Mouse (Mus musculus) lung, adult 10 weeks (tissue): Measurements from ENCODE around the gene Atad2b. TPM values are rescaled to one million over a fixed set of nuclear protein-coding genes. Genes with fewer than 3 reads are reported as not detected.

ENCODE experiments used
- polyA plus RNA-seq: library from polyadenylated mRNA; stranded (reverse); fragments of 350-450 nt; fragmentation: Illumina TruSeq; extraction: RNeasy Lipid Tissue Mini Kit (QIAGEN cat#74804); gene quantifications from one replicate; pipeline ENCODE4 v1.2.3, GENCODE M21; 2014; ENCODE audit warnings: low read depth, low replicate concordance; ENCODE audit not compliant: insufficient read depth

Gene Atad2b
- polyA plus RNA-seq = 3.2 TPM

GRCm38 (mm10) chr12:4916994-4917804 lies at the start of gene Atad2b:
TSS of gene Atad2b (plus strand) at chr12:4917353.

GRCm38 (mm10) chr12:4874161-4874927 lies 42.8 kb upstream of the Atad2b start, which contains the start of gene Mfsd2b:
TSS of gene Mfsd2b (minus strand) at chr12:4874359.

GRCm38 (mm10) chr12:4906951-4907906 lies 9.9 kb upstream of the Atad2b start, which contains the start of gene Ubxn2a:
TSS of gene Ubxn2a (minus strand) at chr12:4907705.

Other genes starting within 250 kb of the Atad2b start
- not detected for gene Fam228a, start 178.9 kb upstream of the Atad2b start, polyA plus RNA-seq
- 0.40 TPM for gene Pfn4, start 148.3 kb upstream of the Atad2b start, polyA plus RNA-seq
- gene Fam228b, start 148.1 kb upstream of the Atad2b start, polyA plus RNA-seq = 0.46 TPM
- gene Sf3b6, start 99.8 kb upstream of the Atad2b start, polyA plus RNA-seq = 113 TPM
- gene Fkbp1b, start 75.8 kb upstream of the Atad2b start, polyA plus RNA-seq = 9.3 TPM
- 3.7 TPM for gene Wdcp, start 74.0 kb upstream of the Atad2b start, polyA plus RNA-seq
- 0.73 TPM for gene Mfsd2b, start 43.0 kb upstream of the Atad2b start, polyA plus RNA-seq
- 14.3 TPM for gene Ubxn2a, start 9.6 kb upstream of the Atad2b start, polyA plus RNA-seq